Mouse (Mus musculus): ENCODE results near the gene Setd1a. TPM values are rescaled to one million over a fixed set of nuclear protein-coding genes. Genes with fewer than 3 reads are reported as not detected.

Setd1a gene
- polyA plus RNA-seq, 1 experiment from 2014 or later, result 17.4 TPM

DNA sequence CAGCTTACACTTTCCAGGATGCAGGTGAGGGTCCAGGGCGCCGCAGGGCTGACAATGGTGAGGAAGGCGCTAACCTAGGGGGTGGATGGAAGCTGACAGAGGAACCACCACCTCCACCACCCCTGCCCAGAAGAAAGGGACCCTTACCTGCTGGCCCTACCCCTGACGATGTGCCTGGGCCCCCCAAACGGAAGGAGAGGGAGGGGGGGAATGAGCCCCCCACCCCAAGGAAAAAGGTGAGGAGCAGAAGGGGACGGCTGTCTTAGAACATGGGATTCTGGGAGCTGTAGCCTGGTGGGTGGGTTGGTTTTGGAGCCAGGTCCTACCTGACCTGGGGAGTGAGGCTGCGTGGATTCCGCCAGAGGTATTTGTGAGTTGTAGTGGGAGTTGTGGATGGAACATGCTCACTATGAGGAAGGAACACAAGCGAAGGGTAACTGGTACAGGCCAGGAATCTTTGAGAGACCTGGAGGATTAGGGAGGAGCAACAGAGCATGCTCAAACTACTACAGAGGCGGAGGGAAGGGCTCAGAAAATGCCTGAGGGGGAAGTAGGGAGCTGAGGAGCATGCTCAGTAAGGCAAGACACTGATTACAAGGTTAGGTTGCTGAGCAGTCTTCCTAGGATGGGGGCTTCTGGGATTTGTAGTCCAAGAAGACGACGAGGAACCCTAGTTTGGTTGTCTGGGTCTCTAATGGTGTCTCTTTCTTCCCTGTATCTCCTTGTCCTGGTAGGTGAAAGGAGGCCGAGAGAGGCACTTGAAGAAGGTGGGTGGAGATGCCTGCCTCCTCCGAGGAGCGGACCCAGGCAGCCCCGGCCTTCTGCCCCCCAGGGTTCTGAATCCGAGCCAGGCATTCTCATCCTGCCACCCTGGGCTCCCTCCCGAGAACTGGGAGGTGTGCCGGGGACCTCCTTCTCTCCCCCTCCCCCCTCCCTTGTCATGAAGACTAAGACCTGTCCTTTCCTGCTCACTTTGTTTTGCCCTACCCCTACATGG is 26.0 kb upstream of the Setd1a start:
- no peaks in the 10 kb centered on the region for H3K9me3 ChIP-seq
- ATAC-seq, result no peak
- H3K27ac ChIP-seq, result no peak overlapping the region
- peaks cover 13% of the 10 kb centered on the region for H3K4me1 ChIP-seq (replicated peaks)
- no peak overlapping the region for H3K4me2 ChIP-seq (replicated peaks)
- peaks cover 49% of the 10 kb centered on the region for H3K36me3 ChIP-seq
- H3K9ac ChIP-seq, result no peak overlapping the region
- no peak overlapping the region for H3K4me3 ChIP-seq (replicated peaks)
- no peaks in the 10 kb centered on the region for H3K27me3 ChIP-seq (replicated peaks)
- WGBS, result 84% methylated on average over 19 of the region's 19 CpGs

DNA sequence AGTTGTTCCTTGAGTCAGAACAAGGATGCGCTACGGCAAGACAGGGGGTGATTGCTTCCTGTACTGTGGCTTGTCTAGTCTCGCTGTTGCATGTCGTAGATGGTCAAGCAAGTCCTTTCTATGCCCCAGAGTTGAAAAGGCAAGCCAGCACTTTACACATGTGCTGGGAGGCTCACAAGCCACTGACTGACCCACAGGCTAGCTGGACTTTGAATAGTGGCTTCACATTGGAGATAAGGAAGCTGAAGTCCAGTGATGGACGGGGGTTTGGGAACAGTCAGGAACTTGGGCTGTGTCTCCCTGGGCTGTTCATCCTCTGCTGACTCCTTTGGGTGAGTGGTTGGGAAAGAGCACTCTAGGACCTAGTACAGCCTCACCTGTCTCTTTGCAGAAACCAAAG is 24.9 kb upstream of the Setd1a start:
- H3K27me3 ChIP-seq (replicated peaks), result no peaks in the 10 kb centered on the region
- H3K36me3 ChIP-seq, result peaks cover 49% of the 10 kb centered on the region

DNA sequence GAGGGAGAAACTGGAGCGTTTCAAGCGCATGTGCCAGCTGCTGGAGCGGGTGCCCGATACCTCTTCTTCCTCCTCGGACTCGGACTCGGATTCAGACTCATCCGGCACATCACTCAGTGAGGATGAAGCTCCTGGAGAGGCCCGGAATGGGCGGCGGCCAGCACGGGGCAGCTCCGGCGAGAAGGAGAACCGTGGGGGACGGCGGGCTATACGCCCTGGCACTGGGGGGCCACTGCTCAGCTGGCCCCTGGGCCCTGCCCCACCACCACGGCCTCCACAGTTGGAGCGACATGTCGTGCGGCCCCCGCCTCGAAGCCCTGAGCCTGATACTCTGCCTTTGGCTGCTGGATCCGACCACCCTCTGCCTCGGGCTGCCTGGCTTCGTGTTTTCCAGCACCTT is 24.4 kb upstream of the Setd1a start:
- peaks cover 13% of the 10 kb centered on the region for H3K4me1 ChIP-seq (replicated peaks)
- no peaks in the 10 kb centered on the region for H3K9me3 ChIP-seq
- no peak overlapping the region for H3K27ac ChIP-seq
- no peaks in the 10 kb centered on the region for H3K27me3 ChIP-seq (replicated peaks)
- peaks cover 53% of the 10 kb centered on the region for H3K36me3 ChIP-seq
- no peak overlapping the region for H3K9ac ChIP-seq
- no peak overlapping the region for H3K4me2 ChIP-seq (replicated peaks)
- WGBS, result 97% methylated on average over 27 of the region's 27 CpGs
- no peak for ATAC-seq
- no peak overlapping the region for H3K4me3 ChIP-seq (replicated peaks)

More for the DNA sequence above, 24.9 kb upstream of the Setd1a start:
- H3K9ac ChIP-seq, result no peak overlapping the region
- H3K4me3 ChIP-seq (replicated peaks), result no peak overlapping the region
- no peaks in the 10 kb centered on the region for H3K9me3 ChIP-seq
- WGBS, result 91% methylated on average over 5 of the region's 5 CpGs
- H3K4me1 ChIP-seq (replicated peaks), result peaks cover 13% of the 10 kb centered on the region
- H3K27ac ChIP-seq, result no peak overlapping the region
- no peak for ATAC-seq
- no peak overlapping the region for H3K4me2 ChIP-seq (replicated peaks)

DNA sequence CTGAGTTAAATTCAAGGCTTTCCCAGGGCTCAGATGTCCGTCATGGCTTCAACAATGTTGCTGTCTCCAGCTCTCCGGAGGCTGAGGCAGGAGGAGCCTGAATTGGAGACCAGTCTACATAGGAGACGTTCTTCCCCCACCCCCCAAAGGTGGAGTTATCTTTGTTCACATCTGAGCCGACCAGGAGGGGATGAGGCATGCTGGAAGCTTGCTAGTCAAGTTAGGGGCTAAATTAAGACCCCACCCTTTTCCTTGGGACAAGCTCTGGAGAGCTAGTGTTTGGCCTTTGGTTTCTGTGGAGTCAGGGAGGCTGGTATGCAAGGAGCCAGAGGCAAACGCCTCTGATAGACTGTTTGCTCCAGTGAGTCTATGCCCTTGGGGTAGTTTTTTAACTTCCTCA is 23.3 kb upstream of the Setd1a start:
- H3K36me3 ChIP-seq, result peaks cover 56% of the 10 kb centered on the region
- H3K4me2 ChIP-seq (replicated peaks), result no peak overlapping the region
- H3K27me3 ChIP-seq (replicated peaks), result no peaks in the 10 kb centered on the region
- H3K4me3 ChIP-seq (replicated peaks), result no peak overlapping the region
- H3K9ac ChIP-seq, result no peak overlapping the region
- no peak for ATAC-seq
- H3K27ac ChIP-seq, result no peak overlapping the region
- no peaks in the 10 kb centered on the region for H3K9me3 ChIP-seq
- 65% methylated on average over 5 of the region's 5 CpGs for WGBS
- H3K4me1 ChIP-seq (replicated peaks), result peaks cover 2% of the 10 kb centered on the region; the same call in 1 of the 2 replicates

DNA sequence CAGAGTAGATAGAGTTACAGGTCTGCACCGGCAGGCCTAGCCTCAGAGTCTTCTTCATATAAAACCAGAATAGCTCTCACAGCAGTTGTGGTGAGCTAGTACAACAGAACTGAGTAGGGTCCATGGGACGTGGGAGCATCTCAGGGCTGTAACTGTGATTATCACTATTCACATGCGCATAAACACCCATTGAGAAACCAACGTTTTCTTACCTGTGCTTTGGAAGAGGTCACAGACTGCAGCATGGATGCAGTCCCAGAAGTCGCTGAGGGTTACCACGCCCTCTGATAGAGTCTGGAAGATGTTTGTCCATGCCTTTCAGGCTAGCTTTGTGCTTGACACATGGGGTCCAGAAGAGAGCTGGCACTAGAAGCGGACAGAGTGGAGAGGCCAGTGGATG is 22.7 kb upstream of the Setd1a start:
- peaks cover 53% of the 10 kb centered on the region for H3K36me3 ChIP-seq
- H3K27ac ChIP-seq, result no peak overlapping the region
- no peaks in the 10 kb centered on the region for H3K9me3 ChIP-seq
- WGBS, result 79% methylated on average over 7 of the region's 7 CpGs
- ATAC-seq, result no peak
- H3K4me3 ChIP-seq (replicated peaks), result no peak overlapping the region
- no peak overlapping the region for H3K4me2 ChIP-seq (replicated peaks)
- no peak overlapping the region for H3K9ac ChIP-seq
- no peaks in the 10 kb centered on the region for H3K27me3 ChIP-seq (replicated peaks)
- no peaks in the 10 kb centered on the region for H3K4me1 ChIP-seq (replicated peaks)

DNA sequence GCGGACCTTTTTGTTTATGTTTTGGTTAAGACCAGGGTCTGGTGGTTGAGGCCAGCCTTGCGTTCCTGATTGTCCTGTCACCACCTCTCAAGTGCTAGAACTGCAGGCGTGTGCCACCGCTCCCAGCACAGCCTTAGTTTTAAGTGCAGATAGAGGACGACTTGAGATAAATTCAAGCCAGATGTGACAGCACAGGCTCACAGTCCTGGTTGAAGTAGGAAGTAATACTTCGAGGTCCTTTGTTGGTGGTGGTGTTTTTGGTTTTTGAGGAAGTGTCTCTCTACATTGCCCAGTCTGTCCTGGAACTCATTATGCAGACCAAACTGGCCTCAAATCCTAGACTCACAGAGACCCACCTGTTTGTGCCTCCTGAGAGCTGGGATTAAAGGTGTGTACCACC is 16.8 kb upstream of the Setd1a start:
- WGBS, result 42% methylated on average over 6 of the region's 6 CpGs
- no peaks in the 10 kb centered on the region for H3K27me3 ChIP-seq (replicated peaks)
- 0 out of 2 replicates have a peak overlapping the region, but pooled peaks have one; percentile 19 for H3K27ac ChIP-seq
- H3K9me3 ChIP-seq, result no peaks in the 10 kb centered on the region
- peaks cover 8% of the 10 kb centered on the region for H3K4me1 ChIP-seq (replicated peaks)
- H3K4me2 ChIP-seq (replicated peaks), result no peak overlapping the region
- H3K9ac ChIP-seq, result no peak overlapping the region
- H3K36me3 ChIP-seq, result peaks cover 15% of the 10 kb centered on the region; the same call in 1 of the 2 replicates
- ATAC-seq, result no peak
- H3K4me3 ChIP-seq (replicated peaks), result no peak overlapping the region

DNA sequence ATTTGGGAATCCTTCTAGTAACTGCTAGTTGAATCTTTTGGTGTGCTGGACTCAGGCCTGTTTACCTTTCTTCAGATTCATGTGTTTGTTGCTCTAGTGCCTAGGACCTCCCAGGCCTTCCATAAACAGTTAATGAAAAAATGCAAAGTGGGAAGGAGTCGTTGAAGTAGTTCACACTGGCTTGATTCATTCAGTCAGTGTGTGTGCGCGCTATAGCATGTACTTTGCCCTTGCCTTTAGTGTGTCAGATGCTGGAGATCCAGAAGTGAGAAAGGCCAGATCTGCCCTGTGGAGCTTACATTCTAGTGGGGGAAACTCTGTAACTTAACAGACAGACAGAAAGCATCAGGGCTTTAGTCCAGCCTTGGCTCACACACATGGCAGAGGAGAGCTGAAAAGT is 16.0 kb upstream of the Setd1a start:
- WGBS, result 50% methylated on average over 3 of the region's 3 CpGs
- 0 out of 2 replicates have a peak overlapping the region, but pooled peaks have one; percentile 18 for H3K27ac ChIP-seq
- no peak overlapping the region for H3K4me3 ChIP-seq (replicated peaks)
- H3K27me3 ChIP-seq (replicated peaks), result no peaks in the 10 kb centered on the region
- H3K36me3 ChIP-seq, result peaks cover 17% of the 10 kb centered on the region; the same call in 1 of the 2 replicates
- no peak overlapping the region for H3K9ac ChIP-seq
- no peaks in the 10 kb centered on the region for H3K9me3 ChIP-seq
- peaks cover 8% of the 10 kb centered on the region for H3K4me1 ChIP-seq (replicated peaks)
- ATAC-seq, result peak; percentile 52
- H3K4me2 ChIP-seq (replicated peaks), result no peak overlapping the region

DNA sequence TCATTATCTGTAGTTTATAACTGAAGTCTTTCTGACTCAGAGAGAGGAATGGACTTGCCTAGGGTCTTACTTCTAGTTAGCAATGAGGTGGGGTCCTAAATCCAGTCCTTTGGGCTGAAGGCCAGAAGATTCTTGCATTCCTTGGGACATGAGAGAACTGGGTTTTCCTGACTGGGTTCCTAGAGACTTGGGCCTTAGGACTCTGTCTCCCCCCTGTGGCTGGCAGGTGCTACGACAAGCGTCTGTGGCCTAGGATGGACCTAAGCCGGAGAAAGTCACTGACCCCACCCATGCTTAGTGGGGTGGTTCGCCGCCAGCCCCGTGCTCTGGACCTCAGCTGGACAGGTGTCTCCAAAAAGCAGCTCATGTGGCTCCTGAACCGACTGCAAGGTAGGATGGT is 15.4 kb upstream of the Setd1a start:
- Histone ChIP-seq H3K4me3 (replicated peaks) (no peak overlapping the region), H3K4me1 (replicated peaks) (peaks cover 8% of the 10 kb centered on the region), H3K27ac (0 out of 2 replicates have a peak overlapping the region, but pooled peaks have one; percentile 18), H3K27me3 (replicated peaks) (no peaks in the 10 kb centered on the region), H3K9me3 (no peaks in the 10 kb centered on the region), H3K36me3 (peaks cover 23% of the 10 kb centered on the region; the same call in 1 of the 2 replicates), H3K9ac (no peak overlapping the region), H3K4me2 (replicated peaks) (no peak overlapping the region)
- ATAC-seq, result peak; percentile 73
- 29% methylated on average over 7 of the region's 7 CpGs for WGBS

DNA sequence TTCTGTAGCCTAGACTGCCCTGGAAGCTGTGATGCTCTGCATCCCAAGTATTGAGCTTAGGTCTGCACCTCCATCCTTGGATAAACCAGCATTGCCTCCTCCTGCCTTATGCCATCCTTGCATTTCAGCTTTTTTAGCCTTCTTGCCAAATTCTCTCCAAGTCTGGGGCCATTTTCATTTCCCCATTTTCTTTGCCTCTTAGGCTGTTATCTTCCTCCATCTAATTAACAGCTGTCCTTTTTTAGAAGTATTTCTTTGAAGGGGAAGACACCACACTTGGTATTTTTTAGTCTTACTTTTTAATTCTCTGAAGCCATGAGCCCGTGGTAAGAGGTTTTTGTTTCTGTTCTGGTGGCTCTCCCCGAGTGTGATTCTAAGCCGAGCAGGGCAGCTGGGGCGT is 12.8 kb upstream of the Setd1a start:
- Histone ChIP-seq H3K4me2 (replicated peaks) (no peak overlapping the region), H3K27ac (no peak overlapping the region), H3K4me1 (replicated peaks) (peaks cover 12% of the 10 kb centered on the region), H3K27me3 (replicated peaks) (no peaks in the 10 kb centered on the region), H3K36me3 (peaks cover 22% of the 10 kb centered on the region; the same call in 1 of the 2 replicates), H3K9me3 (no peaks in the 10 kb centered on the region), H3K4me3 (replicated peaks) (no peak overlapping the region), H3K9ac (no peak overlapping the region)
- 90% methylated on average over 4 of the region's 4 CpGs for WGBS
- no peak for ATAC-seq

DNA sequence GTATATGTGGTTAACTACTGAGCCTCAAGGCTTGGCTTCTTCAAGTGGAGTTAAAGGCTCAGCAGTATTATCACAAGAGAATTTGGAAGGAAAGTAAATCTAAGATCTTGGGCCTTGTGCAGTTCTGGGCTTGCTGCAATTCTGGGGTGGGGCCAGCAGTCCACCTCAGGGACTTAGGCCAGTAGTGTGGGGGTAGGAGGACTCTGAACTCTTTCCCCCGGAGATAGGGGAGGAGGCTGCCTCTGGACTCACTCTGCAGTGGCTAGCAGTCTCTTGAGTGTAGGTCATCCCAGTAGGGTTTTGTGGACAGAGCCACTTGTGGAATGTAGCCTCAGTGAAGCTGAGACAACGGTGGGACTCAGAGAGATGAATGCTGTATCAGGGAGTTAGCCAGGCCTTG is 10.7 kb upstream of the Setd1a start:
- ATAC-seq, result no peak
- Histone ChIP-seq H3K4me1 (replicated peaks) (peaks cover 15% of the 10 kb centered on the region), H3K4me2 (replicated peaks) (no peak overlapping the region), H3K9me3 (no peaks in the 10 kb centered on the region), H3K27me3 (replicated peaks) (no peaks in the 10 kb centered on the region), H3K36me3 (peaks cover 22% of the 10 kb centered on the region; the same call in 1 of the 2 replicates), H3K4me3 (replicated peaks) (no peak overlapping the region), H3K9ac (no peak overlapping the region), H3K27ac (no peak overlapping the region)
- 88% methylated on average over 2 of the region's 2 CpGs for WGBS

DNA sequence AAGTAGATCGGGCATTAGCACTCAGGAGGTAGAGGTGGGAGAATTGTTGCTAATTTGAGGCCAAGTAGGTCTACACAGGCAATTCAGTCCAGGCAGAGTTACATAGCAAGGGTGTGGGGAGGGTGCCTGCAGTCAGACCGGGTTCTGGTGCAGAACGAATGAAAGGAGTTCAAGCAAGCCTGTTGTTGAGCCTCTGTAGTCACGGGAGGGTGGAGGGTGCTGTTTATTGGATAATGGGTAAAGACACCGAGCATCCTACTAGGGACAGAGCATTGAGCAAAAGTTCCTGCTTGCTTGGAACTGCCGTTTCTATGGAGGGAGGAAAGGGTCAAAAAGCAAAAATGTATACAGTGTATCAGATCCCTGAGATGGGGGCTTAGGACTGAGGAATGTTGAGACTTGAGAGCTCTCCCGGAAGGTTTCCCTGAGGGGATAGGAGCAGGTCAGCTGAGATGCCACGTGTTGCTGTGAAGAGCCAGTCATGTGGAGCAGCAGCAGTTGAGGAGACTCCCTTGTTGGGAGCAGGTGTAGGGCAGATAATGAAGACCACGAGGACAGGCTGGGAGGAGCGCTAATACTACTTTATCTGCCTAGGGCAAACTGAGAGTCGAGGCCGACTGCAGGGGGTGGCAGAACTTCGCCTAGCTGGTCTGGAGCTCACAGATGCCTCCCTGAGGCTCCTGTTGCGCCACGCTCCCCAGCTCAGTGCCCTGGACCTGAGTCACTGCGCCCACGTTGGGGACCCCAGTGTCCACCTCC is 9.4 kb upstream of the Setd1a start:
- Histone ChIP-seq H3K27ac (no peak overlapping the region), H3K9ac (no peak overlapping the region), H3K36me3 (peaks cover 22% of the 10 kb centered on the region; the same call in 1 of the 2 replicates), H3K9me3 (no peaks in the 10 kb centered on the region), H3K4me2 (replicated peaks) (no peak overlapping the region), H3K4me1 (replicated peaks) (peaks cover 19% of the 10 kb centered on the region), H3K4me3 (replicated peaks) (no peak overlapping the region), H3K27me3 (replicated peaks) (no peaks in the 10 kb centered on the region)
- no peak; the same call in 1 of the 2 replicates for ATAC-seq
- 78% methylated on average over 17 of the region's 17 CpGs for WGBS

DNA sequence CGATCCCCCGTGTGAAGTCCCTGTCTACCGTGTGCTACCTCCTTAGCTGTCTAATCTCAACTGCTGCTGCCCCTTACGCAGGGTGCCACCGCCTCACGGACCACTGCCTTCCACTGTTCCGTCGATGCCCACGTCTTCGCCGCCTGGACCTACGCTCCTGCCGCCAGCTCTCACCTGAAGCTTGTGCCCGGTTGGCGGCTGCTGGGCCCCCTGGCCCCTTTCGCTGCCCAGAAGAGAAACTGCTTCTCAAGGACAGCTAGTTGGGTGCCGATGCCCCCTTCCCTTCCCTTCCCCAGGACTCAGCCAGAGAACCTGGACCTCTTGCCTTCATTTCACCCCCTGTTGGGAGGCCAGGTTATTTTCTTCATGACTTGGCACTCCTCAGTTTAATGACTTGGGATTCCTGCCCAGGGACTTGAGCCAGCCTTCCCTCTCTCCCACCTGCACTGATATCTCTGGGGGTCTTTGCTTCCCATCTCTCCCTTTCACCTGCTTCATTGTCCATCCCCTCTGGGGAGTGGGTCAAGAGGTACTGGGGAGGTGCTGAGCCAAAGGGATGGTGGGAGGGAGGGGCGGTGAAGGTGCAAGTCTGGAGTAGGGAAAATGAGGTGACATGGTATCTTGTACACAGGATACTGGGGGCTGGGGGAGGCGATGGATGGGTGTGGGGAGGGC is 8.7 kb upstream of the Setd1a start:
- Histone ChIP-seq H3K9me3 (no peaks in the 10 kb centered on the region), H3K36me3 (peaks cover 18% of the 10 kb centered on the region; the same call in 1 of the 2 replicates), H3K27ac (no peak overlapping the region), H3K4me3 (replicated peaks) (no peak overlapping the region), H3K4me1 (replicated peaks) (peaks cover 19% of the 10 kb centered on the region), H3K9ac (no peak overlapping the region), H3K27me3 (replicated peaks) (no peaks in the 10 kb centered on the region), H3K4me2 (replicated peaks) (no peak overlapping the region)
- 90% methylated on average over 19 of the region's 19 CpGs for WGBS
- no peak for ATAC-seq
